Mouse (Mus musculus): ENCODE measurements around the gene Zbtb21. TPM values are rescaled to one million over a fixed set of nuclear protein-coding genes. Genes with fewer than 3 reads are reported as not detected.
"Not testable (repeated sequence)": the region's sequence is repeated elsewhere in the genome, so short reads cannot be mapped to it uniquely, and the experiment has no call there.

Gene Zbtb21
- 15.1 and 16.5 TPM in 2 replicates for polyA plus RNA-seq (2016; fragmentation: Nextera tagmentation; extraction: Ambion mirVana)

DNA sequence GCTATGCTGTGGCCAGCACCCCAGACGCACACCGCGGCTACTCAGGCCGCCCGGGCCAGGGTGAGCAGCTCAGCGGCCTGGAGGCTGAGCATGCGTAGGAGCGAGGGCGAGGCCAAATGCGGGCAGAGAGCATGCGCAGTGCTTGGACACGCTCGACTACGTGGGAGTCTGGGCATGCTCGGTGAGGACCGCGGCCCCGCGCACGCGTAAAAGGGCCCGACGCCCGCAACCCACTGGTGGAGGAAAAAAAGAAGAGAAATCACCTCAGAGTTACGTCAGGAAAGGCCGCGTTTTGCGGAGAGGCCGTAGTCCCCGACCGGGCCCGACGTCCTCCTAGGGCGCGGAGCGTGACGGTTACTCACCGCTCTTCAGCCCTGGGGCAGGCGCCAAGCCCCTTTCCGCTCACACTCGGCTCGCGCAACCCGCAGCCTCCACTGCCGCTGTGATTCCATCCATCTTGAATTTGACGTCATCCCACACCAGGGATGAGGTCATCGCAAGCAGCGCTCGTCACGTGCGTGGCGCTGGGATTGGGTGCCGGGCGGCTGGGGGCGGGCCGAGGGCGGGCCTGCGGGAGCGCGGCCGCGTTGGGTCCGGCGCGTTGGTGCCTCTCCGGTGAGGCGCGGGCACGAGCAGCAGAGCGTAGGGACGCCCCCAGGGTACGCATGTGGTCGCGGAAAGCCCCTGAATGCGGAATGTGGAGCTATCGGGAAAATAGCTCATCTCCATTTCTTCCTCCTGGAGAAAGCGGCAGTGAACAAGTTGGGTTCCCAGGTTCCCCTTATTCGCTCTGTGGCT is at the start of gene Zbtb21, which contains the start of gene C2cd2:
Zbtb21 (minus strand) TSS at position 472 of the 798 bp plus-strand sequence.
C2cd2 (minus strand) TSS at position 448 of the 798 bp plus-strand sequence.
- Histone ChIP-seq H3K9me3 (replicated peaks) (no peaks in the 10 kb centered on the region), H3K9ac (peak within 1 kb of the TSS; percentile 92), H3K36me3 (0 out of 2 replicates have a peak, but pooled peaks cover 4% of the 10 kb centered on the region), H3K27ac (peak within 1 kb of the TSS; percentile 95), H3K4me1 (peaks cover 18% of the 10 kb centered on the region), H3K4me2 (replicated peaks) (peak within 1 kb of the TSS; percentile 78), H3K27me3 (no peaks in the 10 kb centered on the region), H3K4me3 (peak within 1 kb of the TSS; percentile 90)
- WGBS, result under 1% methylated on average over 78 of the region's 78 CpGs
- peak; percentile 99 for ATAC-seq (ENCODE audit: low FRiP score)

DNA sequence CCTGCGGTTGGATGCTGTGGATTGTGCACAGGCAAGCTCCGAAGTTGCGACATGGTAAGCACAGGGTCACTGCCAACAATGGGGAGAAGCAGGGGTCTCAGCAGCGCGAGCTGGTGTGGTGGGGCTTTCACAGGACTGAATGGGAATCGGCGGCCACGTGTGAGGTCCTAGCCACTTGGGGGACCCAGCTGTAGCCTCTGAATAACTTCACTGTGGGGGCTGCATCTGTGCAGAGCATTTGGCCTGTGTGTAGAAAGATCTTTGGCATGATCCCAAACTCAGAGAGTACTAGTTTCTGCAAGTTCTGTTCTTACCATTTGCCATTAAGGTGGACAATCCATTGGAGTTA is 34.9 kb upstream of the Zbtb21 start:
- H3K4me2 ChIP-seq (replicated peaks), result peak overlapping the region; percentile 72
- H3K27ac ChIP-seq, result 0 out of 2 replicates have a peak overlapping the region, but pooled peaks have one; percentile 56
- not testable (repeated sequence) for H3K4me1 ChIP-seq, H3K27me3 ChIP-seq, H3K36me3 ChIP-seq
- H3K9me3 ChIP-seq (replicated peaks), result peaks cover 14% of the 10 kb centered on the region
- peak overlapping the region; percentile 53; the same call in 1 of the 2 replicates for H3K9ac ChIP-seq
- peak; percentile 87 for ATAC-seq (ENCODE audit: low FRiP score)
- H3K4me3 ChIP-seq, result peak overlapping the region; percentile 59
- 3% methylated on average over 8 of the region's 8 CpGs for WGBS

- H3K27ac ChIP-seq, result 0 out of 2 replicates have a peak within 1 kb of the TSS, but pooled peaks have one; percentile 56
- no peaks in the 10 kb centered on the region for H3K27me3 ChIP-seq
- H3K4me2 ChIP-seq (replicated peaks), result peak within 1 kb of the TSS; percentile 72
- peaks cover 9% of the 10 kb centered on the region for H3K4me1 ChIP-seq
- H3K9ac ChIP-seq, result peak within 1 kb of the TSS; percentile 53
- WGBS, result 1% methylated on average over 22 of the region's 22 CpGs
- peak; percentile 99 for ATAC-seq (ENCODE audit: low FRiP score)
- H3K9me3 ChIP-seq (replicated peaks), result peaks cover 8% of the 10 kb centered on the region
- peak within 1 kb of the TSS; percentile 59 for H3K4me3 ChIP-seq
- peaks cover 8% of the 10 kb centered on the region; the same call in 1 of the 2 replicates for H3K36me3 ChIP-seq
Measured at GRCm38 (mm10) chr16:97996616-97997382, 34.4 kb upstream of the Zbtb21 start, which contains the start of gene B230307C23Rik. B230307C23Rik (plus strand) TSS chr16:97997315.

GRCm38 (mm10) chr16:97995849-97996615 is 33.6 kb upstream of the Zbtb21 start:
- no peak for ATAC-seq (ENCODE audit: low FRiP score)
- 13% methylated on average over 1 of the region's 1 CpGs for WGBS
- peaks cover 8% of the 10 kb centered on the region; the same call in 1 of the 2 replicates for H3K36me3 ChIP-seq
- H3K4me3 ChIP-seq, result peak overlapping the region; percentile 59
- H3K27ac ChIP-seq, result no peak overlapping the region
- peak overlapping the region; percentile 53; the same call in 1 of the 2 replicates for H3K9ac ChIP-seq
- peaks cover 9% of the 10 kb centered on the region for H3K4me1 ChIP-seq
- H3K27me3 ChIP-seq, result no peaks in the 10 kb centered on the region
- peak overlapping the region; percentile 72 for H3K4me2 ChIP-seq (replicated peaks)
- H3K9me3 ChIP-seq (replicated peaks), result peaks cover 8% of the 10 kb centered on the region

DNA sequence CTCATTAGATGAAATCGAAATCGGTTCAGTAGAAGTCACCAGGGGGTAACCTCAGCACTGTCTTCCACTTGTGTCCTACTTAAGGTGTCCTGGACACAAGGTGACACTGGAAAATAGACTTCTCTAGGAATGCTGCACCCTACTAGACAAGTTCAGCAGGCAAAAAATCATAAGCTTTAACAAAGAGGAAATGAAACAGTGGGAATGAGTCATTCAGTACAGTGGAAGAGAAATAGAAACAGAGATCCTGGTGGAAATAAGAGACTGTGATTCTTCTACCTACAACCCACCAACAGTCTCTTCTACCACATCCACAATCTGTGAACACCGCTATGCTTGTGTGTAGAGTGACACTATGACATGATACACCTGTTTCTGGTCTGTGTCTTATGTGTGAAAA is 30.1 kb upstream of the Zbtb21 start:
- not testable (repeated sequence) for H3K9me3 ChIP-seq (replicated peaks); H3K27me3 ChIP-seq
- WGBS, result 83% methylated on average over 3 of the region's 3 CpGs

DNA sequence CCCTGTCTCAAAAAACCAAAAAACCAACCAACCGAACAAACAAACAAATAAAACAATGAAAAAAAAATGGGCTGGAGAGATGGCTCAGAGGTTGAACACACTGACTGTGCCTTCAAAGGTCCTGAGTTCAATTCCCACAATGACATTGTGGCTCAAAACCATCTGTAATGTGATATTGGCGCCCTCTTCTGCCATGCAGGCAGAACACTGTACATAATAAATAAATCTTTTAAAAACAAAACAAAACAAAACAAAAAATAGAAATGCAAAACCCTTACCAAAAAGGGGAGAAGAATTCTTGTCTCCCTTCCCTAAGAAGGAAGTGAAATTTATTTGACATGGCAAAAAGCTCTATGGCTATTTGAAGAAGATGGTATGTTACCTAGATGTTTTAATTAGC is 29.1 kb upstream of the Zbtb21 start:
- H3K9ac ChIP-seq, result no peak overlapping the region
- H3K4me3 ChIP-seq, result no peak overlapping the region
- H3K27ac ChIP-seq, result no peak overlapping the region
- H3K9me3 ChIP-seq (replicated peaks), result no peaks in the 10 kb centered on the region
- H3K27me3 ChIP-seq, result no peaks in the 10 kb centered on the region
- peaks cover 4% of the 10 kb centered on the region for H3K4me1 ChIP-seq
- no peaks in the 10 kb centered on the region for H3K36me3 ChIP-seq
- ATAC-seq (ENCODE audit: low FRiP score), result no peak
- H3K4me2 ChIP-seq (replicated peaks), result no peak overlapping the region
- WGBS, result 75% methylated on average over 2 of the region's 2 CpGs

More for the DNA sequence above, 30.1 kb upstream of the Zbtb21 start:
- not testable (repeated sequence) for H3K9ac ChIP-seq; H3K4me3 ChIP-seq; H3K27ac ChIP-seq; ATAC-seq (ENCODE audit: low FRiP score); H3K4me2 ChIP-seq (replicated peaks); H3K36me3 ChIP-seq; H3K4me1 ChIP-seq

- Histone ChIP-seq H3K4me2 (replicated peaks) (no peak overlapping the region), H3K27ac (no peak overlapping the region), H3K36me3 (no peaks in the 10 kb centered on the region), H3K4me3 (no peak overlapping the region), H3K4me1 (no peaks in the 10 kb centered on the region), H3K9ac (no peak overlapping the region), H3K27me3 (no peaks in the 10 kb centered on the region), H3K9me3 (replicated peaks) (no peaks in the 10 kb centered on the region)
- ATAC-seq (ENCODE audit: low FRiP score), result no peak
- 83% methylated on average over 5 of the region's 5 CpGs for WGBS
Measured at GRCm38 (mm10) chr16:97984589-97984988, 22.2 kb upstream of the Zbtb21 start.

- Histone ChIP-seq H3K4me2 (replicated peaks) (no peak overlapping the region), H3K27me3 (no peaks in the 10 kb centered on the region), H3K9me3 (replicated peaks) (no peaks in the 10 kb centered on the region), H3K4me3 (no peak overlapping the region), H3K9ac (no peak overlapping the region), H3K36me3 (no peaks in the 10 kb centered on the region), H3K4me1 (no peaks in the 10 kb centered on the region), H3K27ac (no peak overlapping the region)
- ATAC-seq (ENCODE audit: low FRiP score), result no peak
- WGBS, result 90% methylated on average over 1 of the region's 1 CpGs
Measured at GRCm38 (mm10) chr16:97981362-97981761, 18.9 kb upstream of the Zbtb21 start.

- H3K9me3 ChIP-seq (replicated peaks), result no peaks in the 10 kb centered on the region
- no peak overlapping the region for H3K4me2 ChIP-seq (replicated peaks)
- H3K27me3 ChIP-seq, result no peaks in the 10 kb centered on the region
- H3K36me3 ChIP-seq, result no peaks in the 10 kb centered on the region
- no peaks in the 10 kb centered on the region for H3K4me1 ChIP-seq
- ATAC-seq (ENCODE audit: low FRiP score), result no peak
- no peak overlapping the region for H3K27ac ChIP-seq
- no peak overlapping the region for H3K4me3 ChIP-seq
- H3K9ac ChIP-seq, result no peak overlapping the region
- 75% methylated on average over 3 of the region's 3 CpGs for WGBS
Measured at GRCm38 (mm10) chr16:97977722-97978121, 15.3 kb upstream of the Zbtb21 start.

- no peak overlapping the region for H3K9ac ChIP-seq
- WGBS, result 65% methylated on average over 1 of the region's 1 CpGs
Measured at GRCm38 (mm10) chr16:97977277-97977676, 14.9 kb upstream of the Zbtb21 start.

GRCm38 (mm10) chr16:97963956-97964540 is 1.6 kb upstream of the Zbtb21 start:
- Histone ChIP-seq H3K4me3 (no peak overlapping the region), H3K27me3 (no peaks in the 10 kb centered on the region), H3K9me3 (replicated peaks) (no peaks in the 10 kb centered on the region), H3K4me1 (peaks cover 13% of the 10 kb centered on the region), H3K27ac (no peak overlapping the region), H3K4me2 (replicated peaks) (no peak overlapping the region), H3K9ac (no peak overlapping the region), H3K36me3 (no peaks in the 10 kb centered on the region)
- 85% methylated on average over 3 of the region's 3 CpGs for WGBS
- no peak for ATAC-seq (ENCODE audit: low FRiP score)

More at GRCm38 (mm10) chr16:97977277-97977676, 14.9 kb upstream of the Zbtb21 start:
- no peaks in the 10 kb centered on the region for H3K9me3 ChIP-seq (replicated peaks)
- H3K36me3 ChIP-seq, result no peaks in the 10 kb centered on the region
- no peak for ATAC-seq (ENCODE audit: low FRiP score)
- H3K27ac ChIP-seq, result no peak overlapping the region
- no peak overlapping the region for H3K4me3 ChIP-seq
- H3K4me1 ChIP-seq, result no peaks in the 10 kb centered on the region
- no peak overlapping the region for H3K4me2 ChIP-seq (replicated peaks)
- no peaks in the 10 kb centered on the region for H3K27me3 ChIP-seq

Measured in hindbrain, embryonic 12.5 days (tissue).